In genomic region chr11:69992396-69992795, GRCm38 (mm10) we compare ENCODE assay signal across 8 mouse cellular contexts. TPM values are rescaled to one million over a fixed set of nuclear protein-coding genes. Genes with fewer than 3 reads are reported as not detected.
DNase-seq lines count a peak whose midpoint lies in the region; ATAC-seq and TF ChIP-seq lines count a peak whose summit lies in the region.

No protein-coding gene starts in this region.

- no peaks in the 10 kb centered on the region for H3K9me3 ChIP-seq in forebrain, embryonic 13.5 days (replicated peaks)
- no peaks in the 10 kb centered on the region for H3K9me3 ChIP-seq in neural tube, embryonic 12.5 days

- TF ChIP-seq CTCF in lung, adult 2 months (IDR thresholded peaks at IDR 0.05; ENCODE audit: insufficient read depth, low read length): no peak

- H3K36me3 ChIP-seq in forebrain, embryonic 13.5 days (ENCODE audit: poor library complexity, severe bottlenecking): peaks cover 44% of the 10 kb centered on the region
- peaks cover 44% of the 10 kb centered on the region for H3K36me3 ChIP-seq in neural tube, embryonic 12.5 days

- no peak for ATAC-seq in forebrain, embryonic 13.5 days
- no peak for ATAC-seq in neural tube, embryonic 12.5 days (ENCODE audit: low FRiP score, low read depth)
- ATAC-seq in monocyte, adult 5-6 weeks (replicated peaks; ENCODE audit: insufficient number of reproducible peaks, low FRiP score, low TSS enrichment, poor library complexity, severe bottlenecking): no peak

- intact Hi-C loops in left cerebral cortex, postnatal 4 days (cut with DNase I): no loop called here

- H3K9ac ChIP-seq in forebrain, embryonic 13.5 days: peak overlapping the region; percentile 81
- H3K9ac ChIP-seq in neural tube, embryonic 12.5 days: peak overlapping the region; percentile 90

- peak overlapping the region; percentile 79 for H3K4me2 ChIP-seq in forebrain, embryonic 13.5 days
- H3K4me2 ChIP-seq in neural tube, embryonic 12.5 days (replicated peaks): peak overlapping the region; percentile 72

- no peak overlapping the region for H3K27ac ChIP-seq in forebrain, embryonic 13.5 days
- no peak overlapping the region for H3K27ac ChIP-seq in neural tube, embryonic 12.5 days

- H3K4me3 ChIP-seq in lung, adult 2 months (replicated peaks; ENCODE audit: extremely low read depth, low read depth, low read length): peak overlapping the region; percentile 51
- H3K4me3 ChIP-seq in forebrain, embryonic 13.5 days: peak overlapping the region; percentile 66
- H3K4me3 ChIP-seq in neural tube, embryonic 12.5 days: peak overlapping the region; percentile 76

- 48% methylated on average over 10 of the region's 10 CpGs for WGBS in lung, adult 2 months
- WGBS in forebrain, embryonic 13.5 days: 88% methylated on average over 10 of the region's 10 CpGs
- WGBS in neural tube, embryonic 12.5 days: 89% methylated on average over 10 of the region's 10 CpGs

- no peaks in the 10 kb centered on the region for H3K27me3 ChIP-seq in forebrain, embryonic 13.5 days
- H3K27me3 ChIP-seq in neural tube, embryonic 12.5 days (replicated peaks): no peaks in the 10 kb centered on the region

- peaks cover 4% of the 10 kb centered on the region for H3K4me1 ChIP-seq in lung, adult 2 months (ENCODE audit: control insufficient read depth, insufficient read depth, low read length)
- H3K4me1 ChIP-seq in forebrain, embryonic 13.5 days: peaks cover 28% of the 10 kb centered on the region
- peaks cover 26% of the 10 kb centered on the region for H3K4me1 ChIP-seq in neural tube, embryonic 12.5 days

- DNase-seq in lung, adult 2 months: no peak
- DNase-seq in lung, postnatal 25 days (ENCODE audit: low spot score): no peak
- DNase-seq in kidney, postnatal 14 days: peak; percentile 44
- DNase-seq in left cerebral cortex, postnatal 4 days: no peak
- DNase-seq in c-Kit-positive CD71-positive TER-119-positive erythroid progenitor cells, embryonic 14.5 days (ENCODE audit: low spot score): no peak

- TF ChIP-seq POLR2A in lung, adult 2 months (IDR thresholded peaks at IDR 0.05; ENCODE audit: borderline replicate concordance, extremely low read depth, low read depth, low read length): no peak

RNA-seq across cellular contexts. Expression of gene Gabarap, which starts 1.5 kb away (rescaled TPM):
- 333 and 615 TPM in 2 replicates for polyA plus RNA-seq in lung, adult 2 months (2012; rRNA removed)
- polyA plus RNA-seq in forebrain, embryonic 13.5 days (2015; fragmentation: Nextera tagmentation; extraction: Ambion mirVana): 598 and 670 TPM in 2 replicates
- polyA plus RNA-seq in neural tube, embryonic 12.5 days (2016; fragmentation: Nextera tagmentation; extraction: Ambion mirVana): 577 and 592 TPM in 2 replicates
- 100 to 1,000 TPM; 303 to 307 TPM for total RNA-seq in left cerebral cortex, postnatal 4 days (2021)
- total RNA-seq in monocyte, adult 5-6 weeks (2017): 244 to 340 TPM (median 296 TPM) in 3 replicates

RNA-seq across cellular contexts. Expression of gene Phf23, which starts 3.2 kb away (rescaled TPM):
- polyA plus RNA-seq in lung, adult 2 months (2012; rRNA removed): 15.0 and 22.9 TPM in 2 replicates
- 78.5 and 79.9 TPM in 2 replicates for polyA plus RNA-seq in forebrain, embryonic 13.5 days (2015; fragmentation: Nextera tagmentation; extraction: Ambion mirVana)
- 89.4 and 92.5 TPM in 2 replicates for polyA plus RNA-seq in neural tube, embryonic 12.5 days (2016; fragmentation: Nextera tagmentation; extraction: Ambion mirVana)
- 10 to 100 TPM; 46.2 to 48.7 TPM for total RNA-seq in left cerebral cortex, postnatal 4 days (2021)
- total RNA-seq in monocyte, adult 5-6 weeks (2017): 48.7 to 74.0 TPM (median 57.5 TPM) in 3 replicates

RNA-seq across cellular contexts. Expression of gene Dvl2, which starts 8.0 kb away (rescaled TPM):
- 16.7 and 20.8 TPM in 2 replicates for polyA plus RNA-seq in lung, adult 2 months (2012; rRNA removed)
- polyA plus RNA-seq in forebrain, embryonic 13.5 days (2015; fragmentation: Nextera tagmentation; extraction: Ambion mirVana): 31.8 and 35.4 TPM in 2 replicates
- 39.0 and 40.7 TPM in 2 replicates for polyA plus RNA-seq in neural tube, embryonic 12.5 days (2016; fragmentation: Nextera tagmentation; extraction: Ambion mirVana)
- 10 to 100 TPM; 38.8 to 40.1 TPM for total RNA-seq in left cerebral cortex, postnatal 4 days (2021)
- total RNA-seq in monocyte, adult 5-6 weeks (2017): 18.6 to 27.1 TPM (median 19.1 TPM) in 3 replicates

RNA-seq across cellular contexts. Expression of gene Elp5, which starts 10.1 kb away (rescaled TPM):
- 38.5 and 53.8 TPM in 2 replicates for polyA plus RNA-seq in lung, adult 2 months (2012; rRNA removed)
- 157 and 164 TPM in 2 replicates for polyA plus RNA-seq in forebrain, embryonic 13.5 days (2015; fragmentation: Nextera tagmentation; extraction: Ambion mirVana)
- 129 and 131 TPM in 2 replicates for polyA plus RNA-seq in neural tube, embryonic 12.5 days (2016; fragmentation: Nextera tagmentation; extraction: Ambion mirVana)
- 100 to 1,000 TPM; 112 to 116 TPM for total RNA-seq in left cerebral cortex, postnatal 4 days (2021)
- total RNA-seq in monocyte, adult 5-6 weeks (2017): 29.0 to 43.7 TPM (median 33.9 TPM) in 3 replicates

RNA-seq across cellular contexts. Expression of gene Ctdnep1, which starts 11.4 kb away (rescaled TPM):
- polyA plus RNA-seq in lung, adult 2 months (2012; rRNA removed): 88.3 and 102 TPM in 2 replicates
- polyA plus RNA-seq in forebrain, embryonic 13.5 days (2015; fragmentation: Nextera tagmentation; extraction: Ambion mirVana): 21.1 and 24.3 TPM in 2 replicates
- polyA plus RNA-seq in neural tube, embryonic 12.5 days (2016; fragmentation: Nextera tagmentation; extraction: Ambion mirVana): 23.0 and 24.3 TPM in 2 replicates
- total RNA-seq in left cerebral cortex, postnatal 4 days (2021): 100 to 1,000 TPM in 1 of 2 experiments, 10 to 100 TPM in 1; 89.3 to 102 TPM
- 19.4 to 30.8 TPM (median 23.6 TPM) in 3 replicates for total RNA-seq in monocyte, adult 5-6 weeks (2017)
